Mouse (Mus musculus): Measurements from ENCODE around the gene Ranbp17. TPM values are rescaled to one million over a fixed set of nuclear protein-coding genes. Genes with fewer than 3 reads are reported as not detected.

Ranbp17 gene
- polyA plus RNA-seq, 1 experiment from 2014 or later, result 15.4 TPM

- no peaks in the 10 kb centered on the region for H3K4me1 ChIP-seq (replicated peaks; ENCODE audit: control insufficient read depth, insufficient read depth, low read length)
- no peaks in the 10 kb centered on the region for H3K27me3 ChIP-seq (ENCODE audit: control insufficient read depth, insufficient read depth, low read length)
- no peak overlapping the region for H3K9ac ChIP-seq (ENCODE audit: low read length)
- 87% methylated on average over 7 of the region's 7 CpGs for WGBS
- H3K4me3 ChIP-seq (ENCODE audit: low read depth, low read length), result no peak overlapping the region
- ATAC-seq (replicated peaks; ENCODE audit: low FRiP score) (no peak), DNase-seq (ENCODE audit: low spot score) (no peak)
- H3K9me3 ChIP-seq (ENCODE audit: control insufficient read depth, low read length), result no peaks in the 10 kb centered on the region
- no peak overlapping the region for H3K4me2 ChIP-seq (ENCODE audit: low read depth, low read length, severe bottlenecking)
- no peak overlapping the region for H3K27ac ChIP-seq (ENCODE audit: low read depth, low read length)
- no peaks in the 10 kb centered on the region for H3K36me3 ChIP-seq (ENCODE audit: control insufficient read depth, insufficient read depth, low read length)
Observed at GRCm38 (mm10) chr11:33319006-33319611, 194.4 kb downstream of the Ranbp17 start.

- no peaks in the 10 kb centered on the region for H3K4me1 ChIP-seq (replicated peaks; ENCODE audit: control insufficient read depth, insufficient read depth, low read length)
- H3K9me3 ChIP-seq (ENCODE audit: control insufficient read depth, low read length), result no peaks in the 10 kb centered on the region
- H3K27ac ChIP-seq (ENCODE audit: low read depth, low read length), result no peak overlapping the region
- H3K9ac ChIP-seq (ENCODE audit: low read length), result no peak overlapping the region
- DNase-seq (ENCODE audit: low spot score) (no peak), ATAC-seq (replicated peaks; ENCODE audit: low FRiP score) (no peak)
- H3K4me2 ChIP-seq (ENCODE audit: low read depth, low read length, severe bottlenecking), result no peak overlapping the region
- no peaks in the 10 kb centered on the region for H3K36me3 ChIP-seq (ENCODE audit: control insufficient read depth, insufficient read depth, low read length)
- H3K27me3 ChIP-seq (ENCODE audit: control insufficient read depth, insufficient read depth, low read length), result no peaks in the 10 kb centered on the region
- whole genome bisulfite sequencing, result 81% methylated on average over 4 of the region's 4 CpGs
- no peak overlapping the region for H3K4me3 ChIP-seq (ENCODE audit: low read depth, low read length)
Observed at GRCm38 (mm10) chr11:33309566-33309965, 204.0 kb downstream of the Ranbp17 start.

GRCm38 (mm10) chr11:33300859-33301258, 212.7 kb downstream of the Ranbp17 start:
- no peaks in the 10 kb centered on the region for H3K27me3 ChIP-seq (ENCODE audit: control insufficient read depth, insufficient read depth, low read length)
- no peak for DNase-seq (ENCODE audit: low spot score)
- no peak overlapping the region for H3K27ac ChIP-seq (ENCODE audit: low read depth, low read length)
- ATAC-seq (replicated peaks; ENCODE audit: low FRiP score), result no peak
- no peak overlapping the region for H3K9ac ChIP-seq (ENCODE audit: low read length)
- no peaks in the 10 kb centered on the region for H3K36me3 ChIP-seq (ENCODE audit: control insufficient read depth, insufficient read depth, low read length)
- WGBS, result 55% methylated on average over 8 of the region's 8 CpGs
- no peak overlapping the region for H3K4me3 ChIP-seq (ENCODE audit: low read depth, low read length)
- H3K9me3 ChIP-seq (ENCODE audit: control insufficient read depth, low read length), result no peaks in the 10 kb centered on the region
- no peak overlapping the region for H3K4me2 ChIP-seq (ENCODE audit: low read depth, low read length, severe bottlenecking)
- H3K4me1 ChIP-seq (replicated peaks; ENCODE audit: control insufficient read depth, insufficient read depth, low read length), result no peaks in the 10 kb centered on the region

GRCm38 (mm10) chr11:33299371-33299770, 214.2 kb downstream of the Ranbp17 start:
- H3K27ac ChIP-seq (ENCODE audit: low read depth, low read length), result no peak overlapping the region
- H3K9me3 ChIP-seq (ENCODE audit: control insufficient read depth, low read length), result no peaks in the 10 kb centered on the region
- H3K4me1 ChIP-seq (replicated peaks; ENCODE audit: control insufficient read depth, insufficient read depth, low read length), result no peaks in the 10 kb centered on the region
- no peak for DNase-seq (ENCODE audit: low spot score)
- H3K4me3 ChIP-seq (ENCODE audit: low read depth, low read length), result no peak overlapping the region
- no peak for ATAC-seq (replicated peaks; ENCODE audit: low FRiP score)
- no peak overlapping the region for H3K9ac ChIP-seq (ENCODE audit: low read length)
- no peaks in the 10 kb centered on the region for H3K27me3 ChIP-seq (ENCODE audit: control insufficient read depth, insufficient read depth, low read length)
- WGBS, result 87% methylated on average over 11 of the region's 11 CpGs
- no peaks in the 10 kb centered on the region for H3K36me3 ChIP-seq (ENCODE audit: control insufficient read depth, insufficient read depth, low read length)
- H3K4me2 ChIP-seq (ENCODE audit: low read depth, low read length, severe bottlenecking), result no peak overlapping the region

- Histone ChIP-seq H3K4me1 (replicated peaks; ENCODE audit: control insufficient read depth, insufficient read depth, low read length) (no peaks in the 10 kb centered on the region), H3K9me3 (ENCODE audit: control insufficient read depth, low read length) (no peaks in the 10 kb centered on the region), H3K27ac (ENCODE audit: low read depth, low read length) (no peak overlapping the region), H3K4me2 (ENCODE audit: low read depth, low read length, severe bottlenecking) (no peak overlapping the region), H3K9ac (ENCODE audit: low read length) (no peak overlapping the region), H3K4me3 (ENCODE audit: low read depth, low read length) (no peak overlapping the region), H3K36me3 (ENCODE audit: control insufficient read depth, insufficient read depth, low read length) (no peaks in the 10 kb centered on the region), H3K27me3 (ENCODE audit: control insufficient read depth, insufficient read depth, low read length) (no peaks in the 10 kb centered on the region)
- 51% methylated on average over 8 of the region's 8 CpGs for WGBS
- ATAC-seq (replicated peaks; ENCODE audit: low FRiP score) (no peak), DNase-seq (ENCODE audit: low spot score) (no peak)
Observed at GRCm38 (mm10) chr11:33297121-33297520, 216.4 kb downstream of the Ranbp17 start.

GRCm38 (mm10) chr11:33295422-33295821, 218.1 kb downstream of the Ranbp17 start:
- Histone ChIP-seq H3K4me1 (replicated peaks; ENCODE audit: control insufficient read depth, insufficient read depth, low read length) (no peaks in the 10 kb centered on the region), H3K9me3 (ENCODE audit: control insufficient read depth, low read length) (no peaks in the 10 kb centered on the region), H3K36me3 (ENCODE audit: control insufficient read depth, insufficient read depth, low read length) (no peaks in the 10 kb centered on the region), H3K4me3 (ENCODE audit: low read depth, low read length) (no peak overlapping the region), H3K27me3 (ENCODE audit: control insufficient read depth, insufficient read depth, low read length) (no peaks in the 10 kb centered on the region), H3K27ac (ENCODE audit: low read depth, low read length) (no peak overlapping the region), H3K4me2 (ENCODE audit: low read depth, low read length, severe bottlenecking) (no peak overlapping the region), H3K9ac (ENCODE audit: low read length) (no peak overlapping the region)
- 52% methylated on average over 3 of the region's 3 CpGs for WGBS
- ATAC-seq (replicated peaks; ENCODE audit: low FRiP score) (no peak), DNase-seq (ENCODE audit: low spot score) (no peak)

GRCm38 (mm10) chr11:33294063-33294462, 219.5 kb downstream of the Ranbp17 start:
- Histone ChIP-seq H3K27me3 (ENCODE audit: control insufficient read depth, insufficient read depth, low read length) (no peaks in the 10 kb centered on the region), H3K9ac (ENCODE audit: low read length) (no peak overlapping the region), H3K4me1 (replicated peaks; ENCODE audit: control insufficient read depth, insufficient read depth, low read length) (no peaks in the 10 kb centered on the region), H3K36me3 (ENCODE audit: control insufficient read depth, insufficient read depth, low read length) (no peaks in the 10 kb centered on the region), H3K4me2 (ENCODE audit: low read depth, low read length, severe bottlenecking) (no peak overlapping the region), H3K9me3 (ENCODE audit: control insufficient read depth, low read length) (no peaks in the 10 kb centered on the region), H3K4me3 (ENCODE audit: low read depth, low read length) (no peak overlapping the region), H3K27ac (ENCODE audit: low read depth, low read length) (no peak overlapping the region)
- no peak for ATAC-seq (replicated peaks; ENCODE audit: low FRiP score)
- WGBS, result 75% methylated on average over 6 of the region's 6 CpGs
- DNase-seq (ENCODE audit: low spot score), result no peak

- Histone ChIP-seq H3K27me3 (ENCODE audit: control insufficient read depth, insufficient read depth, low read length) (no peaks in the 10 kb centered on the region), H3K4me3 (ENCODE audit: low read depth, low read length) (no peak overlapping the region), H3K4me2 (ENCODE audit: low read depth, low read length, severe bottlenecking) (no peak overlapping the region), H3K9me3 (ENCODE audit: control insufficient read depth, low read length) (no peaks in the 10 kb centered on the region), H3K36me3 (ENCODE audit: control insufficient read depth, insufficient read depth, low read length) (no peaks in the 10 kb centered on the region), H3K4me1 (replicated peaks; ENCODE audit: control insufficient read depth, insufficient read depth, low read length) (no peaks in the 10 kb centered on the region), H3K9ac (ENCODE audit: low read length) (no peak overlapping the region), H3K27ac (ENCODE audit: low read depth, low read length) (no peak overlapping the region)
- ATAC-seq (replicated peaks; ENCODE audit: low FRiP score), result no peak
- 87% methylated on average over 2 of the region's 2 CpGs for WGBS
- no peak for DNase-seq (ENCODE audit: low spot score)
Observed at GRCm38 (mm10) chr11:33278571-33278970, 235.0 kb downstream of the Ranbp17 start.

- H3K9ac ChIP-seq (ENCODE audit: low read length), result no peak within 1 kb of the TSS
- no peak for ATAC-seq (replicated peaks; ENCODE audit: low FRiP score)
- H3K4me1 ChIP-seq (replicated peaks; ENCODE audit: control insufficient read depth, insufficient read depth, low read length), result no peaks in the 10 kb centered on the region
- H3K27me3 ChIP-seq (ENCODE audit: control insufficient read depth, insufficient read depth, low read length), result no peaks in the 10 kb centered on the region
- no peaks in the 10 kb centered on the region for H3K9me3 ChIP-seq (ENCODE audit: control insufficient read depth, low read length)
- no peak within 1 kb of the TSS for H3K4me2 ChIP-seq (ENCODE audit: low read depth, low read length, severe bottlenecking)
- DNase-seq (ENCODE audit: low spot score), result no peak
- 94% methylated on average over 3 of the region's 3 CpGs for WGBS
- H3K36me3 ChIP-seq (ENCODE audit: control insufficient read depth, insufficient read depth, low read length), result no peaks in the 10 kb centered on the region
- H3K4me3 ChIP-seq (ENCODE audit: low read depth, low read length), result no peak within 1 kb of the TSS
- no peak within 1 kb of the TSS for H3K27ac ChIP-seq (ENCODE audit: low read depth, low read length)
Observed at GRCm38 (mm10) chr11:33276637-33277036, 236.9 kb downstream of the Ranbp17 start, which contains the start of gene Gm12117. Gm12117 (minus strand) TSS chr11:33276737.

Measured in forebrain, embryonic 11.5 days (tissue).